Mouse (Mus musculus): ENCODE data around the gene Spats2l.

DNA sequence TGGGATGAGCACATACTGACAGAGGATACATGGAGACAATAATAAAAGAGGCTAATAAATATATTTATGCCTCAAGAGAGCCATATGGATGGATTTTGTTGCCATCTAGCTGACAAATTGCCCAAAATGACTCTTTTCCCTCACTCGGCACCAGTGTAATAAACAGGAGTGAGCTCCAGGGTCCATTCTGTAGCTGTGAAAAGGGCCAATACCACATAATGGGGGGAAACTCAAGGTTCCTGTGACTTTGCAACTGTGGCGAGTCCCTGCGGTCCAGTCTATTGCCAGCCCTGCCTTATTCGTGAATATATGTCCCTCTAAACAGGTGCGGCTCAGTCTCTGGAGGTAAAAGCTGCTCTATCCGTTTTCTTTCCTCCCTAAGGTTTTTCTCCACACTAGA lies 137.6 kb downstream of the Spats2l start:
- TF ChIP-seq CTCF (IDR thresholded peaks at IDR 0.05; ENCODE audit: low read depth): no peak
- TF ChIP-seq EP300 (IDR thresholded peaks at IDR 0.05; ENCODE audit: low read depth): no peak

Measured in liver, embryonic 14.5 days (tissue).